Mouse (Mus musculus) CD4-positive helper T cell, adult 2 months (primary cell): Measurements from ENCODE around the gene Slc35b4.

ENCODE experiments used
- DNase-seq: peaks from one replicate; pipeline ENCODE4 v3.0.0-alpha.2; 2012; ENCODE audit warnings: low read depth, missing footprints, low spot score

Slc35b4 gene

GRCm38 (mm10) chr6:34129261-34129660 is 47.6 kb downstream of the Slc35b4 start:
- no peak for DNase-seq

DNA sequence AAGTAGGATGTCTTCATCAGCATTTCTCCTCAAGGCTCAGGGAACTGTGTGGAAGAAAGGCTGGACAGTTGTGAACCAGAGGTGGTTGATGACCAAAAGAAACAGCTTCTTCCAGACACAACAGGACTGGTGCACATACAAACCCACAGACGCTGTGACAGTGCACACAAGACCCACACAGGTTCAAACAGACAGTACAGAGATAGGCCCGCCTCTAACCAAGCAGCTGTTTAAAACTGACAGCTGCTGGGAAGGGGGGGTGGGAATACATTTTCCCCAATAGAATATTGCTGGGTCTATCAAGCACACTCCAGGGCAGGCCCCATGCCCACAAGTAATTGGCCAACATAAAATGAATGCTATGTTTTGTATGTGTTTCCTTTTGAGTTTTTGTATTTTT is 52.5 kb downstream of the Slc35b4 start:
- DNase-seq: no peak

DNA sequence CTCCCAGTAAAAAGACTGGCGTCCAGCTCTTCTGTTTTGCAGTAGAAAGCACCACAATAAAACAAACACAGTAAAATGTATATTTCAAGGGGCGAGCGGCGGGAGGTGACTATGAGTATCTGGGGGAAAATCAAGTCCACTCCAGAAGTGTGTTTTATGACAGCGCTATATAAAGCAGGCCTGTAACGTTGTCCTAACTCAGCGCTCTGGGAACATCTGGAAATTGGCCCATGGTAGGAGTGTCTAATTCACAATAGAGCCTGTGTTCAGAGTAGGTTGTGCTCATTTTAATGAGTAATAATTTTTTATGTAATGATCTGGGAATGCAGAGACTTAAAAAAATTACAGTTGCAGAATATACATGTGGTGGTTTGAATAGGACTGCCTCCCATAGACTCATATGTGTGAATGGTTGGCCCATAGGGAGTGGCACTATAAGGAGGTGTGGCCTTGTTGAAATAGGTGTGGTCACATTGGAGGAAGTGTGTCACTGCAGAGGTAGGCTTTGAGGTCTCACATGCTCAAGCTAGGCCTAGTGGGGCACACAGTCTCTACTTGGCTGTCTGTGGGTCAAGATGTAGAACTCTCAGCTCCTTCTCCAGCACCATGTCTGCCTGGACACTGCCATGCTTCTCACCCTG is 60.0 kb downstream of the Slc35b4 start:
- no peak for DNase-seq

GRCm38 (mm10) chr6:34111406-34111805 is 65.5 kb downstream of the Slc35b4 start:
- no peak for DNase-seq

DNA sequence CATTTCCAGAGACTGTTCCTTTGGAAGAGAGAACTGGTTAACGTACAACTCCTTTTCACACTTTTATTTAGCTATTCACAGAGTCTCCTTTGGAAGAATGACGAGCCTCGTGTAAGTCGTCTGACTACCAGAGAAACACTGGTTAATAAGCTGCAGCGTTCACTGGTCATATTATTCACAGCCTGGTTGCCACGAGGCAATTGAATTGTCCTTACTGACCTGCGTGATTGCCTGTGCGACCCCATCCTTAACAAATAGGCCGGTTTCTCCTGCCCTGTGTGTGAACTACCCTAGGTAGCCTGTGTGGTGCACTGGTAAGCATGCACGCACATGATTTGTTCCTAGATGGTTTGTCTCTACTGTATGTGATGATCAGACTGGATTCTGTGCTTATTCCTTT is 66.3 kb downstream of the Slc35b4 start:
- no peak for DNase-seq
